Mouse (Mus musculus) right cerebral cortex, postnatal 25 days (tissue): ENCODE measurements at regions not wholly inside any gene's neighbourhood (a gene's known extent, or its start where the extent isn't known, plus 50 kb on each side); places are given as distances from the start of the nearest gene placed in this dataset.

Experiments used
- DNase-seq: peaks from one replicate; pipeline ENCODE4 v3.0.0; 2022

DNA sequence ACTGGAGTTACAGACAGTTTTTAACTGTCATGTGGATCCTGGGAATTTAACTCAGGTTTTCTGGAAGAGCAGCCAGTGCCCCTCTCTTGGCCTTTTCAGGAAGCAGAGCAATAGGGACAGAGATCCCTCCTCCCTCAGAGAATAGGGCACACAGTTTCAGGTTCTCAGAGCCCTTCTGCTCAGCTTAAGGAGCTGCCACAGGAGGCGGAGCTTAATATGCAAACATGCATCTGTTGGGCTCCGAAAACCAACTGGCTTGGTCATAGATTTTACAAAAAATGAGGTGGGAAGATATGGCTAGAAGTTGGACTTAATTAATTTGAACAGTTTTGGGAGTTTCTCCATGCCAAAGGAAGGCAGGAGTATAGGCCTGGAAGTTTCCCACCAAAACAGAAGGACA is 61.9 kb upstream of the Znrf2 start:
- DNase-seq = no peak

DNA sequence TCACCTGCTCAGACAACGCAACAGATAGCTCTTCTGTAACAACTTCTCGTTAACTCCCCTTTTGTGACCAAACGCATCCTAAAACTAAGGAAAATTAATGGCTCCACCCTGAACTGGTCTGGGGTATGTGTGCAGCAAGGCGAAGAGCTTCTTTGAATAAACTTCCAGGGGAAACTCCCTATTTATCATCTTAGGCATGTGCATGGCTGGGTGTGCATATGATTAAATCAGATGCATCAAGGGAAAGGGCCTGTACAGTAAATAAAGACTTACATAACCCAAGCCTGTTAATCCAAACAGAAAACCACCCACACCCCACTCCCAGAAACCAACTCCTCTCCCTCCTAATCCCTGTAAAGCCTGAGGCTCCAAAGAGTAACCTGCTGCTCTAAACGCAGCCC is 59.2 kb upstream of the Znrf2 start:
- no peak for DNase-seq

DNA sequence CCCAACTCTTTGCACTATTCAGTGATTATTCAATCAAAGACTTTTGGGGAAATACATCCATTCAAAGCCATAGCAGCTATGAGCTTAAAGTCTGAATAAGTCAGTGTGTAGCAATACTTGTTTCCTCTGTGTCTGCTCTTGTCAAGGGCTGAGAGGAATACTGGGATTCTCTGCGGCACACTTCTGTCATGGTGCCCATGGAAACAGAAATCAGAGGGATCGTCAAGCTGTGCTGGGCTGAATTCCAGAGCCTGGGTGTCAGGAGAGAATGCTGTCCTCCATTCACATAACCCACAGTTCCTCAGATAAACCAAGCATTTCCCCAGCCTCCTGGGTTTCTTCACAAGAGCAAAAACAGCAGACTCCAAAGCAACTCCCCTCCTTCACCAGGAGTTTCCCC is 58.6 kb upstream of the Znrf2 start:
- DNase-seq = peak; percentile 51

DNA sequence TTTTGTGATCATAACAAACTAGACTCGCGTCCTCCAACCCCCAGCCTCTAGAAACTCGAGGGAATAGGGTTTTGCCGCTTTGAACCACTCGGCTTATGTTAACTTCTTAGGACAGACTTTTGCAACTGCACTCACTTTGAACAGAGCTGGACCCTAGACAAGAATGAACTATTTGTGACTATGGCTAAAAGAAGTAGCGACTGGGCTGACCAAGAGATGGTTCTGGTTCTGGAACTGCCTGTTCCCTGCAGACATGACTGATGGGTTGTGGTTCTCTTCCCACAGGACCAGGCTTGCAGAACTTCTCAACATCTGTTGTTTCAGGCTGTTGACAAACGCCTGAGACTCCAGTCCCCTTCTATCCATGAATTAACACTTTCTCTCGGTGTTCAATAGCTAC is 57.5 kb upstream of the Znrf2 start:
- DNase-seq = no peak

DNA sequence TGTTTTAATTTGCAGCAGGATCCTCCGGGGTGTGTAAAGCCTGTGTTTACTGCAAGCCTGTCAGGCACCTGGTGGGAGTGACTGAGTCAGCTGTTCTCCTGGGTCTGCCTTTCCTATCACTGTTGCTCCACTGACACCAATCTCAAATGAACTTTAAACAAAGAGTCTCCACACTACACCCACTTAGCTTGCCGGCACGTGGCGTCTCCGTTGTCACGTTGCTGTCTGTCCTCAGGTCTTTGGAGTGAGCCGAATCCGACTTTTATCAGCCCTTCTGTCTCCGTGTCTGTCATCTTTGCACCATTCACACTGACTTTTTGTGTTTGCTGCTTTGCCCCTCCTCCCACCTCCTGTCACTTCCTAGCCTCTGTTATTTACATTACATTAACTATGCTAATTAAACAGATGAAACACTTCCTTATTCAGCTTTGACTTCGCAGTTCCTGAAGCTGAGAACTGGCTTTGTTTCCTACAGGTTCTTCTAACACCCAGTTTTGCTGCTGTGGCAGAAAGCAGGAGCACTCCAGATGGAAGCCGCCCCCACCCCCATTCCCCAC is 56.7 kb upstream of the Znrf2 start:
- peak; percentile 38 for DNase-seq

DNA sequence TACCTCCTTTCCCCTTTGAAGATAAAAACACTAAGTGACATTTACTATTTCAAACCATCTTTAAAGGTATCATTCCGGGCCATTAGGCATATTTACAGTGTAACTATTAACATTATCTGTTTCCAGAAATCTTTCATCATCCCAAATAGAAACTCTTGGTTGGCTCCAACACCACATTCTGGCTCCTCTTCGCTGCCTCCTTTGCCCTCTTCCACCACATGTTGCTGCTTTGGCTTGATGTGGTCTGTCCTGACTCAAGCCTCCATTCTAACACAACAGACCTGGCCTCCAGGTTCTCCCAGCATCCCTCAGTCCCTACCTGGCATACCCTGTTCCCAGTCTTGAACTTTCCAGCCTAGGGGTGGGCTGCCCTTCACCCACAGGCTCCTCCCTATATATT is 56.2 kb upstream of the Znrf2 start:
- no peak for DNase-seq

DNA sequence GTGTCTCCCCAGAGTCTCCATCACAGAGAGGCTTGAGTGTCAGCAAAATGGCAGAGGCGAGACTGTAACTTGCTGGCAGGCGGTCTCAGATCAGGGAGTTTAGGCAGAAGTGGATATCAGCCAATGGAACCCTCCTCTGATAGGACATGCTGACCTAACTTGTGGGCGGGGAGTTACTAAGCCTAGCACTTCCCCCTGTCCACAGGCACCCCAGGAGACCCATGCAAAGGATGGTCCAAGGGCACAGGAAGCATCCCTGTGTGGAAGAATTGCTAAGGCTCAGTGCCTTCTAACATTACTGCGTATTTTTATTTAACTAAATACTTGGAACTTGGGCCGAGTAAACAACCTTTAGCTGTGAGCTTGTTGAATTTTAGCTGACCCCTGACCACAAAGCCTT is 54.7 kb upstream of the Znrf2 start:
- no peak for DNase-seq

DNA sequence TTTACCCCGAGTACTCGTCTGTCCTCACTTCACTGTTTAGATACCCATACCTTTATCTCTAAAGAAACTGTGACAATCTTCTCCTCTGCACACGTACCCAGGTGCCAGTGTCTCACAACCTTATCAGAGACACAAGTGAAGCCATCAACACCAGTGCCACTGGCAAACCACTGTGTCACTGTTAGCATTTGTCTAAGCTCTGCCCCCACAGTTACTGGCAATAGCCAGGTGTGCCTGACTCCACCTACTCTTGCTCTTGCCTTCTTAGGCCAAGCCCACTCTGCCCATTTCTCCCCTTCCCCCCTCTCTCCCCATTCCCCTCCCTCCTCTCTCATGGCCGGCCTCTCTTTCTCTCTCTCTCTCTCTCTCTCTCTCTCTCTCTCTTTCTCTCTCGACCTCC is 54.2 kb upstream of the Znrf2 start:
- DNase-seq = no peak

DNA sequence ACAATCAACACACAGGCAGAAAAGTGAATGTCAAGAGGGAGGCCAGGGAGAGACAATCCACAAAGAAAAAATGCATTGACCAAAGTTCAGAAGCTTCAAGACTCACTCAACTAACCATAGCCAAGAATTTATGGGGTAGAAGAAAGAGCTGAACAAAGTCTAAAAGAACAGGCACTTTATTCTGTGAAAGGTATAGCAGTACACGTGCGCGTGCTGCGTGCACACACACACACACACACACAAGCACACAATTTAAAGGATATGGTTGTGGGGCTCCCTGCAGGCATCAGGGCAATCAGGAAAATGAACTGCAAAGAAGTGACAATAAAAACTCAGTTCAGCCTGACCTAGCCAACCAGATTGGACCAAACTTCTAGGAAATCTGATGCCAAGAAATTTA is 53.0 kb upstream of the Znrf2 start:
- no peak for DNase-seq

DNA sequence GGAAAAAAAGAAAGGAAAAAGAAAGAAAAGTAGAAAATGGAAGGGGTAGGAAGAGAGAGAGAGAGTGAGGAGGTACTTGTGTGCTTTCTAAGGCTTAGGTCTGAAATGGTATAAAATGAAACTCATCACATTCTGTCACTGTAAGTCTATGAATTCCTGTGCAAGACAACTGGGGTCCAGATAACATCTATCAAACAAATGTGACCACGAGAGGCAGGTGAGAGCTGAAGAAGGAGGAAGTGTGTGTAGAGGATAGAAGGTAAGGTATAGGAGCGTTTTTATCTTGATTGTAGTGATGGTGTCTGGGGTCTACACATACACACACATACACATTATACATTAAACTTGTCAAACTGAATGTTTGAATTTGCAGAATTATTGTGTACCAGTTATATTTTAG is 51.0 kb upstream of the Znrf2 start:
- no peak for DNase-seq

DNA sequence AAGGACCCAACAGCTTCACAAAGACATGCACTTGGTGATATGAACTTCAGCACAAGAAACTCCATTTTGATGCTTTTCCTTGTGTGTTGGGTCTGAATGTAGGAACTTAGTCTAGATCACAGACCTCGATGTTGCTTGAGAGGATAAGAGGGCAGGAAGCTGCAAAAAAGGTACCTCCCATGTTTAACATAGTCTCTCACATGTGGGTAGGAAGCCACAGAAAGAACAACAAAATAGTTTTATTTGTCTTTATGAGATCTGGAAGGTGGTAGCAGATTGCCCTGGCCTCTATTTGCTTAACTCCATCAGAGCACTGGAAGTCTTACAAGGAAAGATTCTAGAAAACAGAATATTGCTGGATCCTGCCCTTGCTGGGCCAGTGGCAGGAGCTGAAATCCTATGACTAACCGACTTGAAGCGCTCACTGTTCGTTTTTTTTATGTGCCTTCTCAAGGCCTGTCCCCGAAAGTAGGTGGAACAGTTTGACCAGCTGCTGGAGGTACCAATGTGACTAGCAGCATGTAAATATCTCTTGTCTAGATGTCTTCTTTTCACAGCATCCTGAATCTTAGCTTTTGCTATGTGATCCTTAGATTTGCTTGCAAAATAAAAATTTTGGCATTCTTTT is 50.1 kb upstream of the Znrf2 start:
- DNase-seq = no peak
